Mouse (Mus musculus) forebrain, embryonic 14.5 days (tissue): ENCODE measurements around the gene Abat. TPM values are rescaled to one million over a fixed set of nuclear protein-coding genes. Genes with fewer than 3 reads are reported as not detected.

Experiments
- ATAC-seq: fragments of 200-750 bp; cut with Nextera tagmentation; 2 replicates; pipeline ENCODE4 v1.8.0; 2017; ENCODE audit warnings: mild to moderate bottlenecking, moderate library complexity
- DNase-seq: peaks from one replicate; pipeline ENCODE4 v3.0.0-alpha.2; 2015; ENCODE audit warnings: low spot score
- H3K27ac ChIP-seq: fragments of 300-500 bp; sonication (generic); 2 replicates; pipeline ENCODE4 v1.5.1; 2014; ENCODE audit warnings: low read depth, mild to moderate bottlenecking, control low read depth, low read length, moderate library complexity
- H3K27me3 ChIP-seq: fragments of 300-500 bp; sonication (generic); replicated peaks from 2 replicates; pipeline ENCODE4 v1.6.1; 2014; ENCODE audit warnings: low read length, control low read depth, mixed read lengths; ENCODE audit not compliant: control insufficient read depth, insufficient read depth
- H3K36me3 ChIP-seq: fragments of 300-500 bp; sonication (generic); 2 replicates; pipeline ENCODE4 v1.6.1; 2014; ENCODE audit warnings: low read length, control low read depth; ENCODE audit not compliant: control insufficient read depth, insufficient read depth
- H3K4me1 ChIP-seq: fragments of 300-500 bp; sonication (generic); 2 replicates; pipeline ENCODE4 v1.6.1; 2014; ENCODE audit warnings: antibody characterized with exemption, low read length, control low read depth; ENCODE audit not compliant: control insufficient read depth, insufficient read depth
- H3K4me2 ChIP-seq: fragments of 300-500 bp; sonication (generic); 2 replicates; pipeline ENCODE4 v1.6.1; 2014; ENCODE audit warnings: mild to moderate bottlenecking, control low read depth, low read length
- H3K4me3 ChIP-seq: fragments of 300-500 bp; sonication (generic); 2 replicates; pipeline ENCODE4 v1.5.1; 2014; ENCODE audit warnings: low read depth, low read length, control low read depth
- H3K9ac ChIP-seq: fragments of 300-500 bp; sonication (generic); 2 replicates; pipeline ENCODE4 v1.6.1; 2014; ENCODE audit warnings: mild to moderate bottlenecking, low read length, control low read depth, moderate library complexity
- H3K9me3 ChIP-seq: fragments of 300-500 bp; sonication (generic); replicated peaks from 2 replicates; pipeline ENCODE4 v1.6.1; 2016; ENCODE audit warnings: low read length, control low read depth, mixed read lengths; ENCODE audit not compliant: control insufficient read depth
- WGBS: fragments of 180-500 bp; shearing (Covaris S2); extraction: QIAGEN DNeasy Blood & Tissue Kit; methylation state at CpG from one replicate; pipeline ENCODE4 v1.1.7; 2014; 5-methylcytosine and 5-hydroxymethylcytosine counted together
- polyA plus RNA-seq: library from polyadenylated mRNA; unstranded; fragments of >200 nt; fragmentation: Nextera tagmentation; extraction: Ambion mirVana; gene quantifications from 2 replicates; pipeline ENCODE4 v1.2.1, GENCODE M21; 2014

Abat gene
- polyA plus RNA-seq, 1 experiment from 2014 or later: 34.9 TPM

DNA sequence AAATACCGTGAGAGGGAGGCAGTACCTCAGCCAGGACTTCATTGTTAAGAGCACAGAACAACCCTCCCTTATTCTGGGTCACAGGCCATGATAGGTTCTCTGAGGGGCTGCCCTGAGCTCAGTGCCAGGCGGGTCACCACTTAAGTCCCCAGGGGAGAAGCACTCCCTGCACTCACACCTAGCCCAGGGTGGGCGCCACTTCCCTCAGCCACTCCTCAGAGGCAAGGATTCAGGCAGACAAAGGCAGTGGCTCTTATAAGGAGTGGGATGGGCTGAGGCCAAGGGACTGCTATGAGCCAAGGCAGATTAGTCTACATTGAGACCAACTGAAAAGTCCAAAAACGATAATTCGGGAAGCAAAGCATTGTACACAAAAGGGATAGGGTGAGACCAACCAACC is 152.1 kb downstream of the Abat start:
- Histone ChIP-seq H3K36me3 (peaks cover 31% of the 10 kb centered on the region), H3K4me1 (peaks cover 18% of the 10 kb centered on the region; the same call in 1 of the 2 replicates), H3K4me3 (no peak overlapping the region), H3K9me3 (no peaks in the 10 kb centered on the region), H3K27ac (no peak overlapping the region), H3K9ac (no peak overlapping the region), H3K27me3 (no peaks in the 10 kb centered on the region), H3K4me2 (no peak overlapping the region)
- no peak for ATAC-seq
- DNase-seq: no peak
- 77% methylated on average over 5 of the region's 5 CpGs for WGBS

DNA sequence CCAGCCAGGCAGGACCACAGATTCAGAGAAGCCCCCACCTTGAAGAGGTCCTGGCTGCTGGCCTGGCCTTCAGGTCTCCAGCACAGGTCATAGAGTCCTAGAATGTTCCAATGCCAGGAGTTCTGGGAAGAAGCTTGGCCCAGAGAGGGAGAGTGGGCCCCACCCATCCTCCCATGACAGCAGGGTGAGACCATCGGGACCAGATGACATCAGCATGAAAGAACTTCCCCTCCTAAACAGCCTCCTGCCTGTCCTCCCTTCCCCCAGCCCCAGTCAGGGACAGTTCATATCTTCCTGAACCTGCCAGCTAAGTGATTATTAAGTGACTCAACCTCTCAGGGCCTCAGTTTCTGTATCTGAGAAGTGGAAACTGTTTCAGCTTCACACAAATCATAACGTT is 153.2 kb downstream of the Abat start:
- DNase-seq: no peak
- Histone ChIP-seq H3K9me3 (no peaks in the 10 kb centered on the region), H3K9ac (no peak overlapping the region), H3K27me3 (no peaks in the 10 kb centered on the region), H3K4me1 (peaks cover 22% of the 10 kb centered on the region; the same call in 1 of the 2 replicates), H3K27ac (no peak overlapping the region), H3K4me2 (no peak overlapping the region), H3K4me3 (no peak overlapping the region), H3K36me3 (peaks cover 23% of the 10 kb centered on the region)
- 68% methylated on average over 2 of the region's 2 CpGs for WGBS
- no peak for ATAC-seq

DNA sequence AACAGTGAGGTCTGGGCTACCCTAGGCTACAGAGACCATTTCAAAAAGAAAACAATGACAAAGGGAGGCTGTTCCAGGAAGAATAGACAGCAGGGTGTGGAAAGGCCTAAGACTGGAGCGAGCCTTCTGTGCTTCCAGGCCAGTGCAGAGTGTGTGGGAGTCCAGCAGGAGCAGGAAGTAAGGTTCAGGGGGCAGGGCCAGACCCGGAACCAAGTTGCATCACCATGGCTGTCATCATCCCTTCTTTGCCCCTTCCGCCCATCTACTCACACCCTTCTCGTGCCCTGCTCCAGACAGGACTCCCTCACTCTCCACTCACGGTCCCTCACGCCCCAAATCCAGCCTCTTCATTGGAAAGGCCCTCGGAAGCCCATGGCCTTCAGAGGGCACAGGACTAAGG is 154.0 kb downstream of the Abat start:
- no peak overlapping the region for H3K4me2 ChIP-seq
- no peak overlapping the region for H3K4me3 ChIP-seq
- H3K9ac ChIP-seq: no peak overlapping the region
- H3K27me3 ChIP-seq: no peaks in the 10 kb centered on the region
- H3K27ac ChIP-seq: no peak overlapping the region
- no peak for DNase-seq
- H3K4me1 ChIP-seq: peaks cover 22% of the 10 kb centered on the region; the same call in 1 of the 2 replicates
- H3K9me3 ChIP-seq: no peaks in the 10 kb centered on the region
- WGBS: 90% methylated on average over 7 of the region's 7 CpGs
- H3K36me3 ChIP-seq: peaks cover 15% of the 10 kb centered on the region
- no peak for ATAC-seq

DNA sequence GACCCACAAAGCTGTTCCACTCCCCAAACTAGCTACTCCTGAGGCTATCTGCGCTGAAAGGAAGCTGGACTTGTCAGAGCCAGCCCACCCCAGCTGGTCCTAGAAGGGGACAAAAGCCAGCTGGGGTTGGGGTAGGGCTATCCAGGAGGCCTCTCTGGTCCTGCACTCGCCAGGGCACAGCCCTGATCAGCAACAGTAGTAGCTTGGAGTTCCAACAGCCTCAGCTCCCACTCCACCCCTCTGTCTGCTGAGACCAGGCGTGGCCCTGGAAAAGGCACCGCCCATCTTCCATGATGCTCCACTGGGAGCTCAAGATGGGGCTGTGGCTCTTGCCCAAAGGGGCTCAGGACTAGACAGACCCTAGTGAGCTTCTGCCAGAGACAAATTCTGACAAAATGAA is 154.6 kb downstream of the Abat start:
- Histone ChIP-seq H3K4me2 (no peak overlapping the region), H3K27me3 (no peaks in the 10 kb centered on the region), H3K36me3 (peaks cover 10% of the 10 kb centered on the region), H3K9me3 (no peaks in the 10 kb centered on the region), H3K4me1 (peaks cover 22% of the 10 kb centered on the region; the same call in 1 of the 2 replicates), H3K9ac (no peak overlapping the region), H3K27ac (no peak overlapping the region), H3K4me3 (no peak overlapping the region)
- WGBS: 77% methylated on average over 4 of the region's 4 CpGs
- DNase-seq (no peak), ATAC-seq (no peak)

DNA sequence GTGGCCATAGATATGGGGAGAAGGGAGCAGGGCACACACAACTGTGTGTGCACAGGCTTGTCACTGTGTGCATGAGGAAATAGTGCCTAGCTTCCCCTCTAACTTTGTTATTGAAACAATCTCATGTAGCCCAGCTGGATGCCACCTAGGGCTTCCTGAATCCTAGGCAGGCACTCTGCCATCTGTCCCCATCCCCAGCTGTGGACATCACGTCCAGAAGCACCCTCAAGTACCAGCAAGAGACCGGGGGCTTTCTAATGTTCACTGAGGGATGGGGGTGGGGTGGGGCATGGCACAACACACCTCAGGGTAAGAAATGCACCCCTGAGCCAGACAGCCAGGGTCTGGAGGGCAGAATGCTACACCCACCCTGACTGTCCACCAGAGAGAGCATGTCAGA is 155.2 kb downstream of the Abat start:
- H3K4me2 ChIP-seq: no peak overlapping the region

DNA sequence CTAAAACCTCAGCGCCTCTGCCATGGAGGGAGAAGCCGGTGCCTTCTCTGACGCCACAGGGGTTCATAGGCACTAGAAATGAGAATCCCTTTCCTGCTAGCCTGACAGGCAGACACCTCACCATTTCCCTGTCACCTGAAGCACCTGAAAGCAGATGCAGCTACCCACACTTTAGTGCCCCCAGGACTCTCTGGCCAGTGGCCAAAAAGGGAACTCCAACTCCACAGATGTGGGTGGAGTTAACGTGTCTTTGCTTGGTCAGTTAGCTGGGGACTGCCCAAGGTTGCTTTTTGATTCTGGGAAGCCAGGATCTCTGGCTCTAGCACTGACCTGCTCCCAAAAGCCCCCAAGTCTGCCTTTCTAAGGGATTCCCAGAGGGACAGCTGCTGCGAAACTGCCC is 156.2 kb downstream of the Abat start:
- 51% methylated on average over 5 of the region's 5 CpGs for WGBS
- H3K4me1 ChIP-seq: peaks cover 22% of the 10 kb centered on the region; the same call in 1 of the 2 replicates
- peak; percentile 25 for DNase-seq
- peak overlapping the region; percentile 74 for H3K9ac ChIP-seq
- peak overlapping the region; percentile 75 for H3K27ac ChIP-seq
- no peaks in the 10 kb centered on the region for H3K9me3 ChIP-seq
- H3K27me3 ChIP-seq: 0 out of 2 replicates have a peak, but pooled peaks cover 4% of the 10 kb centered on the region
- H3K36me3 ChIP-seq: no peaks in the 10 kb centered on the region
- H3K4me2 ChIP-seq: peak overlapping the region; percentile 77
- H3K4me3 ChIP-seq: peak overlapping the region; percentile 62
- ATAC-seq: no peak

More for the DNA sequence above, 155.2 kb downstream of the Abat start:
- no peak overlapping the region for H3K27ac ChIP-seq
- peaks cover 4% of the 10 kb centered on the region for H3K36me3 ChIP-seq
- H3K9ac ChIP-seq: no peak overlapping the region
- H3K9me3 ChIP-seq: no peaks in the 10 kb centered on the region
- DNase-seq (no peak), ATAC-seq (no peak)
- WGBS: 73% methylated on average over 2 of the region's 2 CpGs
- H3K27me3 ChIP-seq: 0 out of 2 replicates have a peak, but pooled peaks cover 4% of the 10 kb centered on the region
- peaks cover 22% of the 10 kb centered on the region; the same call in 1 of the 2 replicates for H3K4me1 ChIP-seq
- H3K4me3 ChIP-seq: no peak overlapping the region

DNA sequence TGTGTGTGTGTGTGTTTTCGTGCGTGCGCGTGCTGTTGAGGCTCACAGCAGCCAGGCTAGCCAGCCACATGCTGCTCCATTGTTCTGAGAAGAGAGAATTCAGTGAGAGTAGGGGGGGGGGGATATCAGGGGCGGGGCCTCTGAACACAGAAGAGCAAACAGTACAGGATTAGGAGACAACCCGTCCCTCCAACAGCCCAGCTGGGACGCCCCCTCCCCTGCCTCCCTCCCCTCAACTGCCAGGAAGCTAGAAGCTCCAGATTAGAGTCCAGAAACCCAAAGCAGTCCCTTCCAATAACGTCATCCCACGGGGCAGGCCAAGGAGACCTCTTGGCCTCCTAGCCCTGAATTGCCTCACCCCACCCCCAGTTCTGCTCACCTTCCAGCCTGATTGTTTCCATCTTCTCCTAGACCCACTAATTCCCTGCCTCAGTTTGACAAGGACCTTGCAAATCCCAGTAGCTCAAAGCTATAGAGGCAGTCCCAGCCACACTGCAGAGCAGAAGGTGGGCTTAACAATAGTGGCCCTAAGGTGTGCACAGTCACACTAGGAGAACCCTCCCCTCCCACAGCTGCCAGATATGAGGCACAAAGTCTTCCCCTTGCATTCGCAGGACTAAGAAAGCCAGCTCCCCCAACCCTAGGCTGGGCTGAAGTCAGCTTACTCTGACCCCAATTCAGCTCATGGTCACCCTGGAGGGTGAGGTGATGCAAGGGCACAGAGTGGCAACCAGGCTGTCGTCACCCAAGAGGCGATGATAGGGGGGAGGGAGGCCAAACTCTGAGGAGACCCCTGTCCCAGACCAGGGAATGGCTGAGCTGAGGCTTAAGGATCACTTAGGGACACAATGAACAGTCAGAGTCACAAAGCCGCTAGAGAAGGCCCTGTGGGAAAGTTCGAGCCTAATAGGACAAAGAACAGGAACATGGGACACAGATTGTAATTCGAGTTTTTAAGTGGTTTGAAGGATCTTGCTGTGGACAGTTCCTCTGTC is 157.1 kb downstream of the Abat start:
- peak; percentile 30 for ATAC-seq
- WGBS: 5% methylated on average over 15 of the region's 15 CpGs
- peak; percentile 75 for DNase-seq
- Histone ChIP-seq H3K4me3 (peak overlapping the region; percentile 62), H3K27ac (peak overlapping the region; percentile 75), H3K36me3 (no peaks in the 10 kb centered on the region), H3K4me2 (peak overlapping the region; percentile 77), H3K9me3 (no peaks in the 10 kb centered on the region), H3K9ac (peak overlapping the region; percentile 74), H3K27me3 (0 out of 2 replicates have a peak, but pooled peaks cover 4% of the 10 kb centered on the region), H3K4me1 (peaks cover 22% of the 10 kb centered on the region; the same call in 1 of the 2 replicates)
